Mouse (Mus musculus) kidney, adult 11 months (tissue): ENCODE results near the gene Bckdk.
"Not testable (repeated sequence)": the region's sequence is repeated elsewhere in the genome, so short reads cannot be mapped to it uniquely, and the experiment has no call there.

Source experiments
- DNase-seq: peaks from one replicate; pipeline ENCODE4 v3.0.0; 2022

The Bckdk gene

GRCm38 (mm10) chr7:127932273-127933031 lies 28.6 kb downstream of the Bckdk start:
- DNase-seq: peak; percentile 74

- DNase-seq: no peak
Observed at GRCm38 (mm10) chr7:127934075-127934474, 30.2 kb downstream of the Bckdk start.

GRCm38 (mm10) chr7:127935028-127935722 lies 31.3 kb downstream of the Bckdk start:
- DNase-seq: peak; percentile 95

- no peak for DNase-seq
Observed at GRCm38 (mm10) chr7:127935748-127936159, 31.9 kb downstream of the Bckdk start.

GRCm38 (mm10) chr7:127936216-127936884 lies 32.5 kb downstream of the Bckdk start:
- no peak for DNase-seq

GRCm38 (mm10) chr7:127942097-127942496 lies 38.2 kb downstream of the Bckdk start:
- not testable (repeated sequence) for DNase-seq

- DNase-seq: no peak
Observed at GRCm38 (mm10) chr7:127944614-127945013, 40.7 kb downstream of the Bckdk start.

GRCm38 (mm10) chr7:127946470-127947023 lies 42.7 kb downstream of the Bckdk start, which contains the start of gene Prss36:
Gene Prss36 (minus strand): TSS chr7:127946725.
- no peak for DNase-seq

- DNase-seq: no peak
Observed at GRCm38 (mm10) chr7:127952864-127953581, 49.1 kb downstream of the Bckdk start.

GRCm38 (mm10) chr7:127959364-127959763 lies 55.5 kb downstream of the Bckdk start:
- DNase-seq: peak; percentile 35
